Mouse (Mus musculus) lung, embryonic 14.5 days (tissue): ENCODE data around the gene Gpc6. TPM values are rescaled to one million over a fixed set of nuclear protein-coding genes. Genes with fewer than 3 reads are reported as not detected.

ENCODE experiments used
- ATAC-seq: fragments of 200-750 bp; cut with Nextera tagmentation; 2 replicates; pipeline ENCODE4 v1.8.0; 2017; ENCODE audit warnings: mild to moderate bottlenecking, moderate TSS enrichment, moderate library complexity; ENCODE audit not compliant: insufficient read depth
- DNase-seq: peaks from one replicate; pipeline ENCODE4 v3.0.0-alpha.2; 2015
- H3K27ac ChIP-seq: fragments of 300-500 bp; sonication (generic); 2 replicates; pipeline ENCODE4 v1.5.1; 2014; ENCODE audit warnings: low read depth, mild to moderate bottlenecking, moderate library complexity
- H3K27me3 ChIP-seq: fragments of 300-500 bp; sonication (generic); 2 replicates; pipeline ENCODE4 v1.6.1; 2014; ENCODE audit warnings: low read length, control low read depth; ENCODE audit not compliant: insufficient read depth
- H3K36me3 ChIP-seq: fragments of 300-500 bp; sonication (generic); 2 replicates; pipeline ENCODE4 v1.6.1; 2014; ENCODE audit warnings: control low read depth; ENCODE audit not compliant: insufficient read depth
- H3K4me1 ChIP-seq: fragments of 300-500 bp; sonication (generic); 2 replicates; pipeline ENCODE4 v1.6.1; 2014; ENCODE audit warnings: antibody characterized with exemption, control low read depth; ENCODE audit not compliant: insufficient read depth
- H3K4me2 ChIP-seq: fragments of 300-500 bp; sonication (generic); 2 replicates; pipeline ENCODE4 v1.6.1; 2014; ENCODE audit warnings: mild to moderate bottlenecking
- H3K4me3 ChIP-seq: fragments of 300-500 bp; sonication (generic); 2 replicates; pipeline ENCODE4 v1.5.1; 2014; ENCODE audit warnings: low read depth, low read length
- H3K9ac ChIP-seq: fragments of 300-500 bp; sonication (generic); 2 replicates; pipeline ENCODE4 v1.6.1; 2014
- H3K9me3 ChIP-seq: fragments of 300-500 bp; sonication (generic); 2 replicates; pipeline ENCODE4 v1.6.1; 2016; ENCODE audit warnings: low read depth, low read length, control low read depth
- CTCF ChIP-seq: IDR thresholded peaks from 2 replicates; pipeline ENCODE4 v1.5.1; 2016; ENCODE audit warnings: antibody characterized with exemption, low read depth
- WGBS: fragments of 180-500 bp; shearing (Covaris S2); extraction: QIAGEN DNeasy Blood & Tissue Kit; methylation state at CpG from one replicate; pipeline ENCODE4 v1.1.7; 2014; 5-methylcytosine and 5-hydroxymethylcytosine counted together
- polyA plus RNA-seq: library from polyadenylated mRNA; unstranded; fragments of >200 nt; fragmentation: Nextera tagmentation; extraction: Ambion mirVana; gene quantifications from 2 replicates; pipeline ENCODE4 v1.2.1, GENCODE M21; 2014

Gene Gpc6
- polyA plus RNA-seq, 1 experiment from 2014 or later, result 38.9 TPM

DNA sequence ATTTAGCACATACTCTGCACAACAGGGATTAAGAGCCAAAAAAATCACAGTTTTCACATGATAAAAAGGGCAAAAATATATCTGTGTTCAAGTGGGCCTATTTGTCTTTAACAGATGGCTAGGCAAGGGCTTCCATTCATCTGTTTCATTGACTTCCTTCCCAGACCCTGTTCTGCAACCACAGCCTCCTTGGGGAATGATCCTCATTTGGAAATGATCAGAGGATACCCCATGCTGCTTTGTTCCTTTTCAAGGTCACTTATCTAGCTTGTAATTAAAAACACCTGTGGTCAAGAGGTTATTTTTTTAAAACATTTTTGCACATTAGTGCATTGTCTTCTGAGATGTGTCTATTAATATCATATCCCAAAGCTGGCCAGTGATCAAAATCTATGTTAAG lies 627.7 kb downstream of the Gpc6 start:
- no peak for ATAC-seq

DNA sequence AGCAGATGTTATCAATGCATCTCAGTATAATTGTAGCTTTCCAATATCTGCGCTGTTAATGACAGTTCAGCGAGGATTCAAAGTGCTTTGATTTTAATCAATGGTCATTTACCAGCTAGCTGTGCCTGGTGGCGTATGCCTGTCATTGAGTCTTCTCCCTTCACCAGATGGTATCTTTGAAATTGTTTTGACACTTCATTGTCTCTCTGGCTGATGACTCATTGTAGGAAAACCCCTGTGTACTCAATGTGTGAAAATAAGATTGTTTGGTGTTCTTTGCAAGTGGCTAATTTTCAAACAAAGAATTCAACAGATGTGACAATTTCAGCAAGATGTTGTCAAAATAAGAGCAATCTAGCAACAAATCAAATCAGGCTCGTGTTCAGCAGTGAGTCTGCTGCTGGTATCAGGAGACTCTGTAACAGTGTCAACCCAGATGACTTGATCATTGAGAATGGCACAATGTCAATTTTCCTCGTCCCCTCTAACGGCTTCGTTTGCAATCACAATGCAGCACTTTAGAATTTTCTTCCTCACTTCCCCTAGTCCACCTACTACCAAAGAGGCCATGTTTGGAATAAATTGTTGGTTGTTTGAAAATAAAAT lies 631.7 kb downstream of the Gpc6 start:
- Histone ChIP-seq H3K9ac (no peak overlapping the region), H3K27ac (no peak overlapping the region), H3K36me3 (no peaks in the 10 kb centered on the region), H3K27me3 (no peaks in the 10 kb centered on the region), H3K9me3 (no peaks in the 10 kb centered on the region), H3K4me2 (no peak overlapping the region), H3K4me1 (no peaks in the 10 kb centered on the region), H3K4me3 (no peak overlapping the region)
- TF ChIP-seq CTCF, result no peak
- DNase-seq (no peak), ATAC-seq (no peak)
- 66% methylated on average over 7 of the region's 7 CpGs for WGBS

More for the DNA sequence above, 627.7 kb downstream of the Gpc6 start:
- Histone ChIP-seq H3K4me1 (no peaks in the 10 kb centered on the region), H3K9ac (no peak overlapping the region), H3K36me3 (no peaks in the 10 kb centered on the region), H3K9me3 (no peaks in the 10 kb centered on the region), H3K27me3 (no peaks in the 10 kb centered on the region), H3K27ac (no peak overlapping the region), H3K4me2 (no peak overlapping the region), H3K4me3 (no peak overlapping the region)
- no peak for DNase-seq
- no peak for TF ChIP-seq CTCF

GRCm38 (mm10) chr14:117562146-117562545 lies 637.0 kb downstream of the Gpc6 start:
- H3K4me1 ChIP-seq, result no peaks in the 10 kb centered on the region
- H3K4me3 ChIP-seq, result no peak overlapping the region
- 54% methylated on average over 4 of the region's 4 CpGs for WGBS
- ATAC-seq (no peak), DNase-seq (no peak)
- no peak overlapping the region for H3K4me2 ChIP-seq
- no peaks in the 10 kb centered on the region for H3K9me3 ChIP-seq
- no peak overlapping the region for H3K27ac ChIP-seq
- TF ChIP-seq CTCF, result no peak
- H3K9ac ChIP-seq, result no peak overlapping the region
- H3K27me3 ChIP-seq, result no peaks in the 10 kb centered on the region
- H3K36me3 ChIP-seq, result no peaks in the 10 kb centered on the region

GRCm38 (mm10) chr14:117569278-117569677 lies 644.2 kb downstream of the Gpc6 start:
- Histone ChIP-seq H3K9ac (no peak overlapping the region), H3K4me1 (no peaks in the 10 kb centered on the region), H3K4me3 (no peak overlapping the region), H3K27me3 (no peaks in the 10 kb centered on the region), H3K27ac (no peak overlapping the region), H3K4me2 (no peak overlapping the region), H3K36me3 (no peaks in the 10 kb centered on the region), H3K9me3 (no peaks in the 10 kb centered on the region)
- DNase-seq (no peak), ATAC-seq (no peak)
- no peak for TF ChIP-seq CTCF
- 86% methylated on average over 4 of the region's 4 CpGs for WGBS

GRCm38 (mm10) chr14:117572213-117572612 lies 647.1 kb downstream of the Gpc6 start:
- Histone ChIP-seq H3K4me2 (no peak overlapping the region), H3K9ac (no peak overlapping the region)
- 59% methylated on average over 8 of the region's 8 CpGs for WGBS

DNA sequence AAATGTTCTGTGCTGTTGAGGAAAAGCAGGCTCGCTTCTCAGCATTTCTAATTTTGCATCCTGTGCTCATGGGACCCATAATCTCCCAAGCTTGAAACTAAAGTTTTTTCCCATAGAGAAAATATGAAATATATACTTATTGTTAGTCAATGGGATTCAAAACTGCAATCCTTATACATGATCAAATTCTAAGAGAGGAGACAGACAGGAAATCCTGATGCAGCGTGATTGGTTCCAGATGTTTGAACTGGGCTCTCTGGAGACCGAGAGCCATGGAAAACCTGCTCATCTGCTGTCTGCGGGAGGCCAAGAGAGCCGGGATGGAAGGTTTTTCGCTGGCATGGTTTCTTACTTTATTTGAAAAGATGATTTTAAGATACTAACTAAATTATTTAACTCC lies 649.1 kb downstream of the Gpc6 start:
- ATAC-seq (no peak), DNase-seq (no peak)
- no peak for TF ChIP-seq CTCF

More at GRCm38 (mm10) chr14:117572213-117572612, 647.1 kb downstream of the Gpc6 start:
- Histone ChIP-seq H3K27ac (no peak overlapping the region), H3K9me3 (no peaks in the 10 kb centered on the region), H3K36me3 (no peaks in the 10 kb centered on the region), H3K4me3 (no peak overlapping the region), H3K27me3 (no peaks in the 10 kb centered on the region), H3K4me1 (no peaks in the 10 kb centered on the region)
- ATAC-seq, result no peak
- TF ChIP-seq CTCF, result no peak
- peak; percentile 56 for DNase-seq

GRCm38 (mm10) chr14:117581740-117582139 lies 656.6 kb downstream of the Gpc6 start:
- 91% methylated on average over 6 of the region's 6 CpGs for WGBS

More for the DNA sequence above, 649.1 kb downstream of the Gpc6 start:
- H3K27ac ChIP-seq, result no peak overlapping the region
- 78% methylated on average over 6 of the region's 6 CpGs for WGBS
- H3K4me2 ChIP-seq, result no peak overlapping the region
- no peaks in the 10 kb centered on the region for H3K4me1 ChIP-seq
- no peak overlapping the region for H3K9ac ChIP-seq
- no peaks in the 10 kb centered on the region for H3K9me3 ChIP-seq
- H3K27me3 ChIP-seq, result no peaks in the 10 kb centered on the region
- no peak overlapping the region for H3K4me3 ChIP-seq
- no peaks in the 10 kb centered on the region for H3K36me3 ChIP-seq

More at GRCm38 (mm10) chr14:117581740-117582139, 656.6 kb downstream of the Gpc6 start:
- DNase-seq, result no peak
- H3K36me3 ChIP-seq, result no peaks in the 10 kb centered on the region
- H3K27me3 ChIP-seq, result no peaks in the 10 kb centered on the region
- no peak overlapping the region for H3K4me2 ChIP-seq
- no peaks in the 10 kb centered on the region for H3K4me1 ChIP-seq
- no peak overlapping the region for H3K27ac ChIP-seq
- no peak for ATAC-seq
- TF ChIP-seq CTCF, result no peak
- H3K9ac ChIP-seq, result no peak overlapping the region
- no peak overlapping the region for H3K4me3 ChIP-seq
- H3K9me3 ChIP-seq, result no peaks in the 10 kb centered on the region
